Mouse (Mus musculus) thymus, postnatal 14 days (tissue): Measurements from ENCODE around the gene Gm48552.

ENCODE experiments used
- DNase-seq: peaks from one replicate; pipeline ENCODE4 v3.0.0; 2021

The Gm48552 gene

DNA sequence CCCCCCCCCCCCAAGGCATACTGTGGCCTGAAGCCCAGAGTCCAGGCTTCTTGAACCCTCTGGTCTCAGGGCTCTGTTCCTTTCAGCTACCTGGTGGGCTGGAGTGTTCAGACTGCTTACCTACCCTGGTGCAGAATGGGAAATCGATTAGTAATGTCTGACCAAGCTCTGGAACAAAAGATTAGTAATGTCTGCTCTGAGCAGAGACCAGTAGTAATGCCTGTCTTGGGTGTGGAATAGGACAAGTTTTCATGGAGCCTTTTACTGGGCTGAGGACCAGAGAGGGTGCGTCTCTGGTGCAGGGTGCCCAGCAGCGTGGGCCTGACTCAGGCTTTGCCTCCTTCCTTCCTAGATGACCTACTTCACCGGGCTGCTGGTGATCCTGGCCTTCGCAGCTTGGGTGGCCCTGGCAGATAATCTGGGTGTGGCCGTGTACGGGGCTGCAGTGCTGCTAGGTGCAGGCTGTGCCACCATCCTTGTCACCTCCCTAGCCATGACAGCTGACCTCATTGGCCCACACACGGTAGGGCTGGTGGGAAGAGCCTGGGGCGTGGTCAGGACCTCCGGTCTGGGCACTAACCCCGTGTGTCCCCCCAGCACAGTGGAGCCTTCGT, 26.4 kb upstream of the Gm48552 start:
- no peak for DNase-seq

DNA sequence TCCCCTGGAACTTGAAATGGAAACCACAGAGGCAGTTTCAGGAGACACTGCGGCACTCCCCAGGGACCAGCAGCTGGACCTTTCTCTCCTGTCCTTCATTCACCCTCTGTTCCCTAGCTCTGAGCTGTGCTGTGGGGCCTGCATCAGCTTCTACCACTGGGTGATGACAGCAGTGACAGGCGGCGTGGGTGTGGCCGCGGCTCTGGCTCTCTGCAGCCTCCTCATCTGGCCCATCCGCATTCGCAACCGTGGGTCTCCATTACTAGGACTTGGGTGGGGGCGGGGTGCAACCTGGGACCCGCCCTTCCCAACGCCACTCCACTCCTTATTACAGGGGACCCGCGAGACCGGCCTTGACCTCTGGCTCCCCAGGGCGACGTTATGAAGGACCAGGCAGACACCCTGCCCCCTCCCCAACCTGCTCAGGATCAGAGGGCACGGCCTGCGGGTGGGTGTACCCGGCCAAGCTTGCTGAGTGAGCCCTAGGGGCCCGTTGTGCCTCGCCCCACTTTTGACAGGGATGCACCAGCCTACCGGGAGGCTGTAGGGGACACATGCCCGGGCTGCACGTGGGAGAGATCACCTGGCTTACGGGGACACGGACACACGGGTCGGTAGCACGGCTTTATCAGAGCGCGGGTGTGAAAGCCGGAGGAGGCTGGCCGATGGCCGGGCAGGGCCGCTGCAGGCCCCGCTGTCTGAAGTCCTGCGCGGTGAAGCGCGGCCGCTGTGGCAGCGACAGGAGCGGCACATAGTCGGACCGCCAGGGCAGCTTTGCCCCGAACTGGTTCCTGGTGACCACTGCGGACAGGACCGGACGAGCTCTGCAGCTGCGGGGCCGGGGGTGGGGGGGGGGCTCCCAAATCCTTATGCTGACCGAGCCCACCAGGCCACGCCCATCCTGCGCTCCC, 25.1 kb upstream of the Gm48552 start:
- no peak for DNase-seq

DNA sequence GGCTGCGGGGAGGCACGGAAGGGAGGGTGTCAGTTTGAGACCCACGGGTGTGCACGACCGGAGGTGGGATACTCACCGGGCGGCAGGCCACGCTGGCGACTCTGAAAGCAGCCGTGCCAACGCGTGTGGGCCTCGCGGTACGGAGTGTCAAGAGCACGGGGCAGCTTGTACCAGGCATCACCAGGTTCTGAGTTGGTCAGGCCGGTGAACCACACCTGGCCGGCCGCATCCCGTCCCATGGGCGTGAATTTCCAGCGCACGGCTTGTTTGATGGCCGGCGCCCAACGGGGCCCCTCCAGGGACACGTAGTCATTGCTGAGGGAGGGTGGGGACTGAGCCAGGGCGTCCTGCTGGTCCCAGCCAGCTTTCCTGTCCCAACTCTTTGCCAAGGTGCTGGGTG, 24.1 kb upstream of the Gm48552 start:
- no peak for DNase-seq

DNA sequence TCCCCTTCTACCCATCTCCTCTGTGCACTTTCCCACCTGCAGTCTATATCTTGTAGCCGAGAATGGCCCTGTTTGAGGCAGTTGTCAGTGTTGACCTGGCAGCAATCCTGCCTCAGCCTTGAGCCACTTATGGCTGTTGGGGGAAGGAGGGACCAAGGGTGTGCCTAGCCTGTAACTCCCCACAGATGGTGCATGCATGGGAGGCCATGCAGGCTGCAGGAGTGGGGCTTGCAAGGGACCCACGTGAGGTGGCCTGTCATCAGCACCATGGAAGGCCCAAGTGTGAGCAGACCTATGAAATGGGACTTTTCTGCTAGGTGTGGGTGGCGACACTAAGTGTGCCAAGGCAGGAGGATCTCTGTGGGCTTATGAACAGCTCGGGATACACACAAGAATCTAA, 23.7 kb upstream of the Gm48552 start:
- no peak for DNase-seq

DNA sequence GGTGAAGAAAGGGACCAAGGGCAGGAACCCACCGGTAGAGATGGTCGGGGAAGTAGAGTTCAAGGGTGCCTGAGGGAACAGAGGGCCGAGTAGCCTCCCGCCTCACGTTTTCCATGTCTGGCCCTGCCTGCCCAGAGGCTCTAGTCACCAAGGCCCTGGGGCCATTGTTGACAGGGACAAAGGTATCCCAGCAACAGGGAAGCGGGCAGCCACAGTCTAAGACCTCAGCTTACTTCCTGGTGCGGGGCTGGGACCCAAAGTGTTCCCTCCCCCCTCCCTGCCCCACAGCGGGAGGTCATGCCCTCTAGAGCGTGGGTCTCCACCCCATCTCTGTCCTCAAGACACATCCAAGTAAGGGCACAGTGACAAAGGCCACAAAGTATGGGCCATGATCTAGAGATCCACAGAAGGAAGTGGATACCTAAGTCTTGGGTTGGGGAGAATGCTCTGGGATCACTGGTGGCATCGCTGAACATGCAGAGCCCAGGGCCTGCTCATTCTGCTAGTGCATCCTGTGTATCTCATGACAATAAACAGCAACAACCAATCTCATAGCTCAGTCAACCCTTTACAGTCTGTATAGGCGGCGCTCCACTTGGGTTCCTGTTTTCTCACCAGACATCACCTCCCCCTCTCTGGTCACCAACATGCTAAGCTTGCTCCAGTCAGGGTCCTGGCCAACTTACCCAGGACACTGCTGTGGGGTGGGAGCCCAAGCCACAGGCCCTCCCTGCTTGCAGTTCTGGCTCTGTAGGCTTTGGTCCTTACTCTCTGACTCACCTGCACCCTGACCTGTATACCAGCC, 22.9 kb upstream of the Gm48552 start, which contains the start of gene 4930404N11Rik:
TSS of gene 4930404N11Rik (minus strand) at position 145 of the 805 bp plus-strand sequence.
- no peak for DNase-seq

DNA sequence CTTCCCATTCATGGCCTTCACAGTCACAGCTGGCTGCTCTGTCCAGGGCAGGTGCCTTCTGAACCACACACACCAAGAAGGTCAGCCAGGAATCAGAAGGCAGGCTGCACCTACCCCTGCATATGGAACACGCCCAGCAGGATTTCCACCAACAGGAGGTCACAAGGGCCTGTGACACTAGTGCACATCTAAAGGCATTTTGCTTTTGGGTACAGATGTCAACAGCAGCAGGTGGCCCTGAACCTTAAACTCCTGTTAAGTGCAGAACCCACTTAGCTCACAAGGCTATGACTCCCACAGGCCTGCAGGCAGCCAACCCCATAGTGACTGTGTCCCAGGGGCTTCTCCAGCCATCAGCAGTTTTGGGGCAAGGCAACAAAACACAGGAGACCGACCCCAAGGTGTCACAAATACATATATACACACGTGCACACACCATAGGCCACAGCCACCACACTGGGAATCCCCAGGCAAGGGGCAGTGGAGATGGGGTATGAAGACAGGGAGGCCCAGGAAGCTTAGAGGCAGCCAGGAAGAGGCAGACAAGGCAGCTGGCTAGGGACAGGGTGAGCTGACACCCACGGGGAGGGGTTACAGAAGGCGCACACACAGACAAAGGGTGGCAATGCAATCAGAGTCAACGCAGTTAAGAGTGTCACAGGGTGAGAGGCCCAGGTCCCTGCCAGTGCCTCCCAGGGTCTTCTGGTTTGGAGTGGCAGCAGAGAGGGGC, 22.2 kb upstream of the Gm48552 start:
- no peak for DNase-seq

DNA sequence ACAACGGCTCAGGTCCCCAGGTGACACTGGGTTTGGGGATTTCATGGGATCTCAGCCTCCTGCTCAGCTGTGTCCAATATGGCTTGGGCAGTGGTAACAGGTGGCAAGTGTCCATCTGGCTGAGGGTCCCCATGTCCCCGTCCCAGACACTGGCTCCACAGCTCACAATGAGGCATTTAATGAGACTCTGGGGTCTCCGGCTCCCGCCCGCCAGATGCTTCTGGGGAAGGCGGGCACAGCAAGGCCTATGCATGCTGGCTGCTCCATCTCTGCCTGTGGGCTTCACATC, 21.7 kb upstream of the Gm48552 start:
- DNase-seq, result no peak

DNA sequence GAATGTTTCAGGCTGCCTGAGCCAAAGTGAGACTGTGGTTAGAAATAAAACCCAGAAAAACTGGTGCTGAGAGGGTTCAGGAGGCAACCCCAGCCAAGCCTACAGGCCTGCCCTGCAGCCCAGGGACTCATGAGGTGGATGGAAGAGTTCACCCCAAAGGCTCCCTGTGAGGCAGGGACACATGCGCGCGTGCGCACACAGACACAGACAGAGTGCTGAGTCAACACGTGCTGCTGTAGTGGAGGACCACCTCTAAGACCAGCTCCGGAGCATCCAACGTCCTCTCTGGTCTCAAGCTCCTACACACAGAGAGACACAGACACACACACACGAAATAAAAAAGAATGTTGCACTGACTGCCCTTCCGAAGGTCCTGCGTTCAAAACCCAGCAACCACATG, 13.5 kb upstream of the Gm48552 start:
- no peak for DNase-seq

DNA sequence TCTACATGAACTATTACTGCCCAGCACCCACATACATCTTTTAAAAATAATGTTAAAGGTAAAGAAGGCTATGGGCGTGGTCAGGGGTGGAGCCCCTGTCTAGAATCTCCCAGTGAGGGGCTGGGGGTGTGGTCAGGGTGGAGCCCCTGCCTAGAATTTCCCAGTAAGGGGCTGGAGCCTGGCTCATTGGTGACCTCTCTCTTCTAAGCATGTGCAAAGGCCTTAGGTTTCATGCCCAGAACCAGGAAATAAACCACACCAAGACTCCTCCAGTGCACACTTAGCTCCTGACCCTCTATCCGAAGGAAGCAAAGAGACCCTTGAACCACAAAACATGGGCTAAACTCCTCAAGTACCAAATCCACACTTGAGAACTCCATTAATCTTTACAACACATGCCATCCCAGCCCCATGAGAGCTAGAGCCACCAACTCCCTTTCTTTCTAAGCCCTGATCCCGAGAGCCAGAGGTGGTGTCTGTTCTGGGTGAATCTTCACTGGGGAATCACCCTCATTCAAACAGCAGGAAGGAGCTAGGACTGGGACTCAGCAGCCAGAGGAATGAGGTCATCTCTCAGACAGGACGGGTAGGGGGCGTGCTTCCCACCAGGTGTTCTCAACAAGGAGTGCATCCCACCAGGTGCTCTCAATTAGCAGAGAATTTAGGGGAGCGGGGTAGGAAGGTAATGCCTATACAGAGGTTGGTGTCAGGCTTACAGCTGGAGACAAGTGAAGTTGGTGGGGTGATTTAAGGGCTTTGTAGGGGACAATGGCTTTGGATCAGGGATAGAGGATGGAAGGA, 12.0 kb upstream of the Gm48552 start:
- peak; percentile 60 for DNase-seq

DNA sequence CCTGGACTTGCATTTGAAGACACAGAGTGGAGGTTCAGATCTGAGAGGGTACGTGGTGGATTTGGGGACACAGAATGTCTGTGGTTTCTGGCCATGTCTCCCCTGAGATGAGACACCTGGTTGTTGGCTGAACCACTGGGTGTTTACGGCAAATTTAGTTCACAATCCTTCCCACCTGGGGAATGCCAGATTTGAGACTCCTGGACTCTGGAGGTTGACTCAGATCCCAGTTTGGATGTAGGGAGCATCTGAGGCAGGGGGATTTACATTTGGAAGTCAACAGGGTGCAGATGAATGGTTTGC, 11.5 kb upstream of the Gm48552 start:
- no peak for DNase-seq

DNA sequence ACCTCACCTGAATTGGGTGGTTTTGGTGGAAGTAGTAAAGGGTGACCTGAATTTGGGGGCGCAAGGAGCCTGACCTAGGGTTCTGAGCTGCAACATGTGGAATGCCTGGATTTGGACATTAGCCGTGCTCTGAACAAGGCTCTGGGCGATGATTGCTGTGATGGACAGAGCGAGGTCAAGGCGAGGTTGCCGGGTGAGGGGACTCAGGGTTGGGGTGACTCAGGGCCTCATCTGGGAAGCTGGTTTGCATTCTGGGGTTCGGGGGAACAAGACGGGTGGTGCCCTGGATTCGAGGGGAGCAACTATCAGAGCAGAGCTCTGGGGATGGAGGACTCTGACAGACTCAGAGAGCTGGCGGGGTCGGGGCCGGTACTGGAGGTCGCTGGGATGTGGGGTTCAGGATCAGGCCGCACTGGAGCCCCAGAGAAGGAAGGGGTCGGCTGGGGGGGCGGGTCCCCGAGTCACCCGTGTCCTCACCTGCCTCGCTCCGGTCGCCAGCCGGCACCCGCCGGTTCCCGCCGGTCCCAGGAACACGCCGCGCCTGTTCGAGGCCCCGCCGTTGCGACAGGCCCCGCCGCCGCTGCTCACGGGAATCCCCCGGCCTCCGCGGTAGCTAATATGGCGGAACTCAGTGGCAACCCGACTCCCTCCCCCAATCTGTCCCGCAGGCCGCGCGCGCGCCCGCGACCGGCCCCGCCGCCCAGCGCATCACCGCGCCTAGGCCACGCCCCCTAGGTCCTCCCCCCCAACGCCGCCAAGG, 10.8 kb upstream of the Gm48552 start, which contains the start of gene Fzr1:
TSS of gene Fzr1 (minus strand) at position 724 of the 760 bp plus-strand sequence.
- DNase-seq, result no peak

DNA sequence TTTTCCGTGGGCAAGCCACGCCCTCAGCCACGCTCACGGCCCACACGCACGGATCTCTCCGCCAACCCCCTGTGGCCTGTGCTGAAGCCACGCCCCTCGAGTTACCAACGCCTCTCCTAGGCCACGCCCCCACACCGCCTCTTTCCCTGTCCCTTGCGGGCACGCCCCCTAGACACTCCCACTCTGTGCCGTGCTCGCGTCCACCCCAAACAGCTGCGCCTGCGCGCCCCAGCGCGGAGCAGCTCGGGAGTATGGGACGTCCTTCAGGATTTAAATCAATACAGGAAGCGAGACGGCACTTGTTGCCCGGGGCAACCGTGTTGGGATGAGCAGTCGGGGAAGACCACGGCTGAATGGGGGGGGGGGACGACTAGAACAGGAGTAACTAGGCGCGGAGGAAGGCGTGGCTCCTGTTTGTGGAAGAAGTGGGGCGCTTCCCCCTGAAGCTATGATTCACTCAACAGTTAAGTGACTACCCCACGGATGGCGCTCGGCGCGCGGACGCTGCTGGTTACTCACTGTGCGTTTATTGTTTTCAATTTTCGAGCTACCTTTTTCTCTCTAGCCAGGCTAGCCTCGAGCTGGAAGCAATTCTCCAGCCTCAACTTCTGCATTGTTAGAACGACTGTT, 10.1 kb upstream of the Gm48552 start:
- peak; percentile 100 for DNase-seq

DNA sequence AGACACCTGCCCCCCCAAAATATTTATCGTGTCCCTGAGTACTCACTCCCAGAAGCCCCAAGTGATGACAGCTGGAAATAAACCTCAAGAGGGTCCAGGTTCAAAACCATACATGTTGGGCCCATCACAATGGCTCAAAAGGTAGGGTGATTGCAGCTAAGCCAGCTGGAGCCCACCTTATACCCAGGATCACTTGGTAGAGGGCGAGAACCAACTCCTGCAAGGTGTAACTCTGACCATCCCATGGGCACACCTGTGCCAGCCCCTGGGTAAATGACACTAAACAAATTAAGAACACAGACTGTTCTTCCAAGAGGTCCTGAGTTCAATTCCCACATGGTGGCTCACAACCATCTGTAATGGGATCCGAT, 9.6 kb upstream of the Gm48552 start:
- no peak for DNase-seq

DNA sequence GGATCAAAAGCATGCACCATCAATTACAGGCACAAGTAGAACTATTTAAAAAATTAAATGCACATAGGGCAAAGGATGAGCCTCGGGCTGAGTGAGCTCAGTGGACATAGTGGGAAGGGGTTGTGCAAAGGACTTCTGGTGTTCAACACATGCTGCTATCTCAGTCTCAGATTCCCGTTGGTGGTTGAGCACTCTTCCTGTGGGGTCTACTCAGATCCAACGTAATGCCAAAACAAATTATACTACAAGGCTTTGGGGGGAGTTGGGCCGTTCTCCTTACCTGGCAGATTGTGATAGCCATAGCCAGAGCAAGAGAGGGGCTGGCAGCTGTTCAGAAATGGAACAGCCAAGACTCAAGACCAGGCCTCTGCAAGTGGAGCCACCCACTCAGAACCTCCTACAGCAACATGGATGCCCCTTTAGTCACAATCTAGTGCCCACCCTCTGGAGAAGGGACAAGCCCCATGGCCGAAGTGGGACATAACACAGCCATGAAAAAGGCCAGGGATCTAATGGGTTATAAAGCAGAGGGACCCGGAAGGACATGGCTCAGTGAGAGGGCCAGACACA, 8.9 kb upstream of the Gm48552 start:
- no peak for DNase-seq

DNA sequence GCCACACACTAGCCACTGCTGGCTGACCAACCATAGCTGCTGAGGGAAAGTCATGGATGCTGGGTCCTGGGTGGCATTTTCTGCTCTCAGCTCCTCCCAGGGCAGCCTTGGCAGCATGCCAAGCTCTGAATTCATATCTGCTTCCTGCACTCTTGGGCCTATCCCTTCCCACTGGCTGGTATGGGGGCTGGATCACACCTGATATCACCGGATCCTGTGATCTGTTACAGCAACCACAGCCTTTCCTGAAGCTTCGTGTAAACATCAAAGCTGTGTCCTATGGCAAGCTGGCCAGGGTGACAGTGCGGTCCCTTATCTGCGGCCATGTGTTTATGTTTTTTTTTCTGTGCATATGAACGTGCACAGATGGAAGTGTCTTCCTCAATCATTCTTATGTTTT, 6.8 kb upstream of the Gm48552 start:
- DNase-seq, result no peak

DNA sequence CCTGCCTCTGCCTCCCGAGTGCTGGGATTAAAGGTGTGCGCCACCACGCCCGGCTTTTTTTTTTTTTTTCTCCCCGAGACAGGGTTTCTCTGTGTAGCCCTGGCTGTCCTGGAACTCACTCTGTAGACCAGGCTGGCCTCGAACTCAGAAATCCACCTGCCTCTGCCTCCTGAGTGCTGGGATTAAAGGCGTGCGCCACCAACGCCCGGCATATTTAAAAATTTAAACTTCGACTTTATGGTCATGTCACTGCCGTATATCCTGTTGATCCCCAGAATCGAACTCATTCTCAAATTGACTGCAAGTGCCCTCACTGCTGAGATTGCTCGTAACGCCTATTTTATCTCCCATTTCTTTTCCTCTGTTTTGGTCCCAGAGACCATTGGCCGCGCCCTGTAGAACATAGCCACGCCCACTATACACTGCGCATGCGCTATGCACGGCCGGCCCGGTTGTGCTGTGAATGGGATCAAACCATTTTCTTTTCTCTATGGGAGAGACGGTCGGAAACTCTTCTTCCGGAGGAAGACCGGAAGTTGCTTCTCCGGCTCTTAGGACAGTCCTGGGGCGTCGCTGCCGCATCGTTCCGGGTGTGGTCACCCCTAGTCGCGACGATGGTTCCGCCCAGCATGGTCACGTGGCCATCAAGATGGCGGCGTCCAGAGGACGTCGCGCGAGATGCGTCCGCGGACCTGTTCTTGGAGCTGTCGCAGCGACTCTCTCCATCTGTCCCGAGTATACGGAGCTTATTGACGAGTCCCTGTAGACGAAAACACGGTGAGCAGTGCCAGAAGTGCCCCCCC, 4.8 kb upstream of the Gm48552 start, which contains the start of the genes Dohh and Gm48551:
TSS of gene Dohh (plus strand) at position 627 of the 803 bp plus-strand sequence.
TSS of gene Gm48551 (plus strand) at position 665 of the 803 bp plus-strand sequence.
- peak; percentile 97 for DNase-seq

DNA sequence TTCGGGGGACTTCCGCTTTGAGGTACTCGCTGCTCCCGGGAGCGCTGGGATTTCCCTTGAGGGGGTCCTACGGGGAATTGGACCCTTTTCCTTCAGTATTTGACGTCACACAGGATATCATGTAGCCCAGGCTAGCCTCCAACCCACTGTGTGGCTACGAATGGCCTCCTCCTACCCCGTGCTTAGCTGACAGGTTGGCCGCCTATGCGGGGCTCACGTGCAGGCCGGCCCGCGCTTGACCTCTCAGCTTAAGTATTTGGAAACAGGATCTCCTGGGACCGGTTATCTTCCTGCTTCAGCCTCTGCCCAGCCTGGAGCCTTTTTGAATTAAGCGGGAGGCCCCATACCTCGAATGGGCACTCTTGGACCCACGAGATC, 4.2 kb upstream of the Gm48552 start:
- DNase-seq, result no peak

DNA sequence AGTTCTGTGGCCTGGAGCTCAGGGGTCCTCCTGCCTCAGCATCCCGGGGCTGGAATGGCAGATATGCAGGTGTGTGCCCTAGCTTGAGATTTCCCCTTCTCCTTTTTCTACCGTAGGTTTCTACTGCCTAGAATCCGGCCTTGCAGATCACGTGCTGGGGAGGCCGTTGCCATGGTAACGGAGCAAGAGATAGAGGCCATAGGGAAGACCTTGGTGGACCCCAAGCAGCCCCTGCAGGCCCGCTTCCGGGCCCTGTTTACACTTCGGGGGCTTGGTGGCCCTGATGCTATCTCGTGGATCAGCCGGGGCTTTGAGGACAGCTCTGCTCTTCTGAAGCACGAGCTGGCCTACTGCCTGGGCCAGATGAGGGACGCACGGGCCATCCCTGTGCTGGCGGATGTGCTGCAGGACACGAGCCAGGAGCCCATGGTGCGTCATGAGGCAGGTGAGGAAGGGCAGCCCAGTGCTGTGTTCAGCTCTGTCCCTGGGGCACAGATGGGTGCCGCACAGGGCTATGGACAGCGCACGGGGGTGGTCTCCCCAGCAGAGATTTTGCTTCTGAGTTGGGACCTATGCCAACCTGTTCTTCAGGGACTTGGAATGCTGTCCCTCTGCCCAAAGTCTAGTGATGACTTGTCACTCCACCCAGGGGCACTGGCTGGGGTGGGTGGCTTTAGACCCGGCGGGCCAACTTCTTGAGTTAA, 3.0 kb upstream of the Gm48552 start:
- no peak for DNase-seq

DNA sequence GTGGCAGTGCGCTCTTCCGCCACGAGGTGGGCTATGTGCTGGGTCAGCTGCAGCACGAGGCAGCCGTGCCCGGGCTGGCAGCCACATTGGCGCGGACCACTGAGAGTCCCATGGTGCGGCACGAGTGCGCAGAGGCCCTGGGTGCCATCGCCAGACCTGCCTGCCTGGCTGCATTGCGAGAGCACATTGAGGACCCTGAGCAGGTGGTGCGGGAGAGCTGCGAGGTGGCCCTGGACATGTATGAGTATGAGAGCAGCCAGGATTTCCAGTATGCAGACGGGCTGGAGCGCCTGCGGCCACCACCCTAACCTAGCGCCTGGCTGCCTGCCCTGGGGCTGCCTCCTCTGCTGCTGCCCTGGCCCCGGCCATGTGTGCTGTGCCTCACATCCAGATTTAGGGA, 1.1 kb upstream of the Gm48552 start:
- no peak for DNase-seq
